Mouse (Mus musculus) embryonic facial prominence, embryonic 15.5 days (tissue): ENCODE measurements at regions not wholly inside any gene's neighbourhood (a gene's known extent, or its start where the extent isn't known, plus 50 kb on each side); places are given as distances from the start of the nearest gene placed in this dataset.

ENCODE experiments used
- ATAC-seq: fragments of 200-750 bp; cut with Nextera tagmentation; 2 replicates; pipeline ENCODE4 v1.8.0; 2017; ENCODE audit warnings: low read depth, moderate TSS enrichment; ENCODE audit not compliant: insufficient number of reproducible peaks, low FRiP score, low TSS enrichment
- H3K27ac ChIP-seq: fragments of 300-500 bp; sonication (generic); replicated peaks from 2 replicates; pipeline ENCODE4 v1.5.1; 2015; ENCODE audit warnings: mild to moderate bottlenecking, inconsistent platforms
- H3K27me3 ChIP-seq: fragments of 300-500 bp; sonication (generic); 2 replicates; pipeline ENCODE4 v1.6.1; 2015; ENCODE audit warnings: inconsistent platforms
- H3K36me3 ChIP-seq: fragments of 300-500 bp; sonication (generic); 2 replicates; pipeline ENCODE4 v1.6.1; 2015; ENCODE audit warnings: mild to moderate bottlenecking, inconsistent platforms
- H3K4me1 ChIP-seq: fragments of 300-500 bp; sonication (generic); 2 replicates; pipeline ENCODE4 v1.6.1; 2015; ENCODE audit warnings: inconsistent platforms
- H3K4me2 ChIP-seq: fragments of 300-500 bp; sonication (generic); replicated peaks from 2 replicates; pipeline ENCODE4 v1.6.1; 2015; ENCODE audit warnings: mild to moderate bottlenecking, inconsistent platforms
- H3K4me3 ChIP-seq: fragments of 300-500 bp; sonication (generic); replicated peaks from 2 replicates; pipeline ENCODE4 v1.5.1; 2015; ENCODE audit warnings: mild to moderate bottlenecking, inconsistent platforms
- H3K9ac ChIP-seq: fragments of 300-500 bp; sonication (generic); 2 replicates; pipeline ENCODE4 v1.6.1; 2015; ENCODE audit warnings: inconsistent platforms
- H3K9me3 ChIP-seq: fragments of 300-500 bp; sonication (generic); replicated peaks from 2 replicates; pipeline ENCODE4 v1.6.1; 2016; ENCODE audit warnings: inconsistent platforms
- WGBS: fragments of 180-500 bp; shearing (Covaris S2); methylation state at CpG from one replicate; pipeline ENCODE4 v1.1.7; 2015; 5-methylcytosine and 5-hydroxymethylcytosine counted together

DNA sequence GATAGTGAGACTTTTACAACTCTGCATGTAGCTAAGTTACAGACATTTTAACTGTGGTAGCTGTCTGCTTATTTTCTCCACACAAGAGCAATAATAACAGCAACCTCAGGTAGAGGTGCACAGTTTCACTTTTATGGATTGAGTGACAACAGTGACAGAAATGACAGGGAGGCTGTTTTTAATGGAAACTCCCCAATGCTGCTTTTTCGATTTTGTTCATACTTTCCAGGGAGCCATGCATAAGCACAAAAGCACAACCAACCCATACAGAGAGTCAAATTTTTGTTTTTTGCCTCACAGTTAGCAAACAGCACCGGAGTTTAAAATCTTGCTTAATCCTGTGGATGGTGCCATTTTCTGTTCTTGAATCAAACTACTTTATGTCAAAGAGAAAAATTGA lies 955.6 kb downstream of the Tbl1xr1 start:
- Histone ChIP-seq H3K9ac (no peak overlapping the region), H3K27me3 (no peaks in the 10 kb centered on the region), H3K27ac (no peak overlapping the region), H3K36me3 (no peaks in the 10 kb centered on the region), H3K4me2 (no peak overlapping the region), H3K4me3 (no peak overlapping the region), H3K4me1 (no peaks in the 10 kb centered on the region), H3K9me3 (no peaks in the 10 kb centered on the region)
- 76% methylated on average over 2 of the region's 2 CpGs for WGBS
- ATAC-seq: no peak

DNA sequence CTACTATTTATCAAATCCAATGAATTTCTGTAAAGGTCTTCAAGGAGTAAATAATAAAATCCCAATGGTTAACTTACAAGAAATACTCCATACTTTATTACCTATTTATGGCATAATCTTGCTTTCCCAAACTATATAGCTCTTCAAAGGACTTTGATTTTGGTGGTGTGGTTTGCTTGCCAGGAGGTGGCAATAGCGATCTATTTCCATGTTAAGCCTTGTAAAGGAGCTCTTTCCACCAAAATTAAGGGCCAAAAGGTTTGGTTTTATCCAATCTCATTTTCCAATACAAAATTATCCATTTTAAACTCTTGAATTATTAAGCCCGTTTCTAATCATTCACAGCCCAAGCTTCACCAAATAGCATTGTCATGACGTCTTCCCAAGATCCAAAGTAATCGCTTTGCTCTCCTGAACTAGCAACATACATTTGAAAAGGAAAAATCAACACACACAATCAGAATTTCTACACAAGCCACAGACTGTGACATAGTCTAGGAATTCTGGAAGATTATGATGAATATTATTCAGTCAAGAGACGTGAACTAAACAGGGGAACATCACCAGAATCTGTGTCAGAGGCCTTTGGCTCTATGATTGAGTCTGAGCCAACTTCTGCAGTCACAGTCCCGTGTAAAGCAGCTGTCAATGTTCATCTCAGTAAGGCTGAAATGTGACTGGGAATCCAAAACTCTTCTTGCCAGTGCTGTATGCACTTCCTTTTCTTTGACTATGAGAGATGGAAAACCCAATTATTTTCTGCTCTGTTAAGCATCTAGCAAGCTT lies 986.9 kb downstream of the Tbl1xr1 start:
- Histone ChIP-seq H3K4me3 (no peak overlapping the region), H3K36me3 (no peaks in the 10 kb centered on the region), H3K4me2 (no peak overlapping the region), H3K9ac (no peak overlapping the region), H3K27me3 (no peaks in the 10 kb centered on the region), H3K9me3 (no peaks in the 10 kb centered on the region), H3K4me1 (no peaks in the 10 kb centered on the region), H3K27ac (no peak overlapping the region)
- no peak for ATAC-seq
- 55% methylated on average over 6 of the region's 6 CpGs for WGBS

DNA sequence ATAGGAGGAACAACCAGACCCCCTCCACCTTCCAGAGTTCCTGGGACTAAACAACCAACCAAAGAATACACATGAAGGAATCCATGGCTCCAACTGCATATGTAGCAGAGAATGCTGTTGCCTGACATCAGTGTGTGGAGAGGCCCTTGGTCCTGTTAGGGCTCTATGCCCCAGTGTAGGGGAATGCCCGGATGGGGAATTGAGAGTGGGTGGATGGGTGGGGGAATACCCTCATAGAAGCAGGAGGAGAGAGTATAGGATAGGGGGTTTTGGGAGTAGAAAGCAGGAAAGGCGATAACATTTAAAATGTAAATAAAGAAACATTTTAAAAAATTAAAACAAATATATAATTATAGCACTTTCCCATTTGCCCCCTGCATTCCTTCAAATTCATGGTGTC lies 995.0 kb downstream of the Tbl1xr1 start:
- H3K27ac ChIP-seq: no peak overlapping the region
- H3K36me3 ChIP-seq: no peaks in the 10 kb centered on the region
- ATAC-seq: no peak
- H3K4me1 ChIP-seq: no peaks in the 10 kb centered on the region
- H3K4me3 ChIP-seq: no peak overlapping the region
- H3K9me3 ChIP-seq: no peaks in the 10 kb centered on the region
- H3K9ac ChIP-seq: no peak overlapping the region
- 85% methylated on average over 2 of the region's 2 CpGs for WGBS
- H3K27me3 ChIP-seq: no peaks in the 10 kb centered on the region
- H3K4me2 ChIP-seq: no peak overlapping the region
